Mouse (Mus musculus): Measurements from ENCODE around the gene Clip3.

GRCm38 (mm10) chr7:30310136-30310535 is 18.6 kb downstream of the Clip3 start:
- TF ChIP-seq CTCF (IDR thresholded peaks at IDR 0.05; ENCODE audit: control insufficient read depth, insufficient read depth, insufficient replicate concordance, low read depth, low read length), result no peak
- TF ChIP-seq POLR2A (IDR thresholded peaks at IDR 0.05; ENCODE audit: control insufficient read depth, low read depth, low read length), result no peak
